Mouse (Mus musculus): Measurements from ENCODE around the gene Zfp668.

GRCm38 (mm10) chr7:127814241-127814921 lies 62.2 kb downstream of the Zfp668 start:
- TF ChIP-seq EP300 (IDR thresholded peaks at IDR 0.05; ENCODE audit: low read depth) (no peak), CTCF (IDR thresholded peaks at IDR 0.05; ENCODE audit: low read depth) (no peak)

Measured in heart, postnatal 0 days (tissue).